Mouse (Mus musculus) neutrophil, adult 5-6 weeks (primary cell): ENCODE data around the gene Ntm. TPM values are rescaled to one million over a fixed set of nuclear protein-coding genes. Genes with fewer than 3 reads are reported as not detected.

Experiments used
- ATAC-seq: fragments of 151-379, 151-347 bp; 2 replicates; pipeline ENCODE4 v1.8.0; 2017; ENCODE audit warnings: mild to moderate bottlenecking, moderate TSS enrichment; ENCODE audit not compliant: insufficient number of reproducible peaks, poor library complexity, low FRiP score, severe bottlenecking; ENCODE audit errors: extremely low read depth
- total RNA-seq: library from RNA; stranded (forward); fragments of 200-1000 nt; gene quantifications from 2 replicates; pipeline ENCODE4 v1.2.3, GENCODE M21; 2017

Ntm gene
- total RNA-seq, 1 experiment from 2014 or later: not detected

- ATAC-seq: no peak
Observed at GRCm38 (mm10) chr9:29406046-29406445, 556.9 kb downstream of the Ntm start.

GRCm38 (mm10) chr9:29400151-29400550, 562.8 kb downstream of the Ntm start:
- no peak for ATAC-seq

GRCm38 (mm10) chr9:29396101-29396500, 566.8 kb downstream of the Ntm start:
- ATAC-seq: no peak

GRCm38 (mm10) chr9:29393136-29393535, 569.8 kb downstream of the Ntm start:
- no peak for ATAC-seq

DNA sequence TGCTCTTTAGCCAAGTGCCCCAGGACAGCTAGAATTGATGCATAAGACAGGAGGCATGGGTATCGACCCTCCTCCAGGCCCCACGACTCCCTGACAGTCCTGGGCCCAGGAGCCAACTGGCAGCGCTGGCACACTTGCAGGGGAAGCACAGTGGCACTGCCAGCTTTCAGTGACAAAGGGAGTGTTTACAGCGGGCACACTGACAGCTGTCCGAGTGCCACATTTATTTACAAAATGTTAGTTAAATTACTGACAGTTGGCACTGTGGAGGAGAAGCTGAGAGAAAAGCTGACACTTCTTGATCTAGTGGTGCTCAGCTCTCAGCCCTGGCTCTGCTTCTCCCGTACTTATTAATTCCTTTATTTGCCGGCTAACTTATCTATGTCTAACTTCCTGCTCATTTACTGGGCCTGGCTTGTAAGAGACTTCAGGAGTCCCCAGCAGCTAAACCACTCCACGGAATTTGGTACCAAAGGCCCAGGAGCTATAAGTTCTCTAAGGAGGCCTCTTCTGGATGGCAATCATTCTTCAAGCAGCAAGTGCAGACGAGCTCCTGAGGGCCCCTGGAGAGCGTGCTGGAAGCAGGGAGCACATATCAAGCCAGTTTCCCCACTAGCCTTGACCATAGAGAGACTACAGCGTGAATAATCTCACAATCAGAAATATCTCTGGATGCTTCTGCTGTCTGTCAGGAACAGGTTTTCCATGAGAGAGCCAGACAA, 572.0 kb downstream of the Ntm start:
- no peak for ATAC-seq

DNA sequence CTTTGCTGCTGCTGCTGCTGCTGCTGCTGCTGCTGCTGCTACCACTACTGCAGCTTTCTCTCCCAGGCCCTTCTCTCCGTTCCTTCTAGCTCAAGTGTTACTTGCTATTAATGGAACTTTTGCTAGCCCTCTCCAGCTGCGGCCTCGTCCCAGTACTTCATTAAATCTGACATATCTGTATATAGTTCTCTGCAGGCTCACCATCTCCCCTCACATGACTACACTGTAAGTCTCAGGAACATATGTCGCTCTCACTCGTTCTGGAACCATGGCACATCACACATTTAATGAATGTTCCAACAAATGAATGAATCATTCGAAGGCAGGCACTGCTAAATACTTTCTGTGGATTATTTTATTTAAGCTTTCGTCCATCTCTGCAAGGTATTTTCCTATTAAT, 573.7 kb downstream of the Ntm start:
- ATAC-seq: no peak

DNA sequence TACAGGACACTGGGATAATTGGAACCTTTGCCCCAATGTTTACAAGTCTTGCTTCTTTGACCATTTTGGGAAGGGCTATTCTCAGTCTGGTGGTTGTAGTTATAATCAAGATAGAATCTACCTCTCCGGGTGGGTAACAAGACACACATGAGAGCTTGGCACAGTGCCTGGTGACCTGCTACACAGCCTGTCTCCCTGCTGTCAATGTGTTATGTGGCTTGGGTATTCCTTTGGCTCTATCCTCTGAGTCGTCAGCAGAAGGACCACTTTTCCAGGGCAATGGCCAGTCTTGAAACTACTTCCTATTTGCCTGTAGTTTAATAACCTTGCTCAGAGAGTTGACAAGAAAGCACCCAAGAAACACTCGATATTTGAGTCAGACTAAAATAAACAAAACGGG, 575.8 kb downstream of the Ntm start:
- ATAC-seq: no peak

- no peak for ATAC-seq
Observed at GRCm38 (mm10) chr9:29377172-29378002, 585.6 kb downstream of the Ntm start.

DNA sequence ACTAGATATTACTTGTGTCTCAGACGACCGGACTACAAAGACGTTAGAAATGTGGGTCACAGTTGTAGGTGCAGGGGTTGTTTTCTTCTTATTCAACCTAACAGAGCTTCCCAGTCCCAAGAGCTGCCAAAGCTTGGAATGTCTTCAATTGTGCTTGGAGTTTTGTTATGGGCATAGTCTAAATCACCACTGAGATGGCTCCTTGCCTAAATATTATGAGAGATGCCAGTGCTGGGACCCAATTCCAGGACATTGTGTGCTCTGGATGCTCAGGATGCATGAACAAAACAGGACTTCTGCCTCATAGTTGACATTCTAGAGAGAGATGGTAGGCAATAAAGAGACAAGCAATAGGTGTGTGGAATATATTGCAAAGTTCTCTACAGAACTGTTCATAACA, 591.6 kb downstream of the Ntm start:
- no peak for ATAC-seq

DNA sequence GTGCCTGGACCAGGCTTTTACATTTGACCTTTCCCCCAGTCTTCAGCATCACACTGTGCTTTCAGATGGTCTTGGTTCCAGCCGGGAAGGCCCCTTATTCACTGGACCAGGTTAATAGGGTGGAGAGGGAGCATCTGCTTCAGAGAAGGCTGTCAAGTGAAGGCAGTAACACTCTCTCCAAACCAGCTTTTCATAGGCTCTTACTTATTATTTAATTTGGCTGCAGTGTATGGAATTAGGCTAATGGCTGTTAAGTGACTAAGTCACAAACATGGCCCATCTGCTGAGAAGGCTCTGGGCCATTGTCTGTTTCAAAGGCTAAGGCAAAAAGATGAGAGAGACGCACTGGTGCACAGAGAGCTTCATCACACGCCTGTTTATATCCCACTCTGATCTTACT, 593.3 kb downstream of the Ntm start:
- ATAC-seq: no peak

DNA sequence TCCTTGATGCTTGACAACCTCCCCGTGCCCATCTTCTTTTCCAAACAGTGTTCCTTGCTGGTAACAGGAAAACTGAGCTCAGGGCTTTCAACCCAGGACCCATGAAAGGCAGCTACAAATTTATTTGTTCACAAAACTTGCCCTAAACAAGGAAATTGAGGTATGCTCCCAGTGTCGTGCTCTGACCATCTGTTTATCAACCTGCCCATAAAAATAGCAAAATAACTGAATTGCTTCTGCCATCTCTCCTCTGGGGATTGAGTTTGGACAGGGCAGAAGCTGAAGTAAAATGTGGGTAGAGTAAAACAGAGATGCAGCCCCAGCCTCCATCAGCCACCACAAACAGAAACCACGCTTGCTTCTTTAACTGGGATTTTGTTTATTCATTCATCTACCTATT, 594.6 kb downstream of the Ntm start:
- no peak for ATAC-seq

DNA sequence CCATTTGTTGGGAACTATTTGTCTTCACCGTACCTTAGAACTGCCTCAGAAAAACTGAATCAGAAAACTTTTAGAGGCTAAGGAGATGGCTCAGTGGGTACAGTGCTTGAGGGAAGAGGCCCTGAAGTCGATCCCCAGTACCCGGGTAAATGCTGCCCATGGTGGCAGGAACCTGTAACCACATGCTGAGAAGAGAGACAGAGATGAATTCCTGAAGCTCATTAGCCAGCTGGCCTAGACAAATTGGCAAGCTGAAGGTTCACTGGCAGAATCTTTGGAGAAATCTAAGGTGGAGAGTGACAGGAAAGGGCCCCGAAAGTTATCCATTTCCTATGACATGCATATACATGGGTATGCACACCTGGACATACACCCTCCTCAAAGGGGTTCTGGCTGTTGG, 605.1 kb downstream of the Ntm start:
- ATAC-seq: no peak

- ATAC-seq: no peak
Observed at GRCm38 (mm10) chr9:29342303-29342702, 620.6 kb downstream of the Ntm start.

GRCm38 (mm10) chr9:29341292-29341691, 621.6 kb downstream of the Ntm start:
- ATAC-seq: no peak

GRCm38 (mm10) chr9:29335671-29336070, 627.3 kb downstream of the Ntm start:
- ATAC-seq: no peak

DNA sequence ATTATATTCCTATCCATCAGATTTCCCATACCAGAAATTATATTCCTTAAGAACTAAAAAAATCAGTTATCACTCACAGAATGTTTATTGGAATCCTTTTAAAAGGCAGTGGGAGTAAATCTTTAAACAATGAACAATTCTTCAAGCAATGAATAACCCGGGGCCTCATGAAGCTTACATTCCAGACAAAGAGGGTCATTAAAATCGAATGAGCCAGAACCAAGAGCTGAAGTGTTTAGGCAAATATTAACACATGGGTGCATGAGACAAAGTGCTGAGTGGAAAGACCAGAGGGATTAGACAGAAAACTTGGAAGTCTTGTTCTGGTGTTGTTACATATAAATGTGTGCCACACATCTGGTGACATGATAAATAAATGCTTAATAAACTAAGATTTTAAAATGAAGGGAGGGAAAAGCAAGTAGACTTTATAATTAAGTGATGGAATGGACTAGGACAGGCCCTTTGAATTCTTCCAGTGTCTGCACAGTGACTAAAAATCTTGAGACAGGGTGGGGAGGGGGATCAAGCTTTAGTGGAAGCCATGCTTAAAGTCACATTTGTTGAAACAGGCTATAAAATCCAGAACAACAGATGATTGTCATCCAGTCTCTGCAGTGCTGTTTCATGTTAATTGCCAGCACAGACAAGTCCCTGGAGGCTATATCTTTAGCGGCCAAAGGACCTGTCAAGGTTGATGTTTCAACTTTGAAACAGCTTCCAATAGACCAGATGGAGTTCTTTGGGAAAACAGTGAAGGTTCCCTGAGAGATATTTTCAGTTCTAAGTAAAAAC, 630.4 kb downstream of the Ntm start:
- no peak for ATAC-seq

GRCm38 (mm10) chr9:29330486-29330885, 632.5 kb downstream of the Ntm start:
- ATAC-seq: no peak

DNA sequence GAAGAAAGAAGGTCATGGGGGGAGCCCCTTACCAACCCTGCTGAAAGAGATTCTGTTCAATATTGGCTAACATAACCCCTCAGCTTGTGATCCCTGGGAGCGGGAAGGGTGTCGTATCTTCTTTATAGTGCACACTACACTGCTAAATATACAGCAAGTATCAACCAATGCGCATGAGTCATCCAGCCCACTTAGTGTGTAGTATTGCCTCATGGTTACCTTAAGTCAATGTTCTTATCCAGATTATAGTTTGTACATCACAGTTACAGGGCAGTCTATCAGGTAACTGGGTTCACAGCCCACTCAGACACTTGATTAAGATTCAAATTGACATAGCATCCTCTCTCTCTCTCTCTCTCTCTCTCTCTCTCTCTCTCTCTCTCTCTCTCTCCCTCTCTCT, 636.7 kb downstream of the Ntm start:
- ATAC-seq: no peak

DNA sequence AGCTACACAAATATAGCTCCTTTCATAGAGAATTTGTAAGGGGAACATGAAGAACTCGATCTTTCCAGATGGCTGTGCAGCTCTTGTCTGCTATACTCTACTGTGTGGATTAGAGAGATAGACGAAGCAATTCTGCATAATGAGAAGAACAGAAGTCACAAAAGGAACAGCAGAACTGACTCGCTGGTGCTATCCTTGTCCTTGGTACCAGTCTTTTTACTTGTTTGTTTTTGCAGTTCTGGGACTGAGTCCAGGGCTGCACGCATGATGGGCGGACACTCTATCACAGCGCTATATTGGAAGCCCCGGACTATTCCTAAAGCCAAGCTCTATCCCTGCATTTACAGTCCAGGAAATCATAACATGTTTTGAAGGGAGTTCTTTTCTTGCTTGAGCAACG, 637.8 kb downstream of the Ntm start:
- ATAC-seq: no peak

GRCm38 (mm10) chr9:29319197-29319596, 643.7 kb downstream of the Ntm start:
- no peak for ATAC-seq
